Mouse (Mus musculus) thymus, adult 2 months (tissue): ENCODE results near the gene Shd. TPM values are rescaled to one million over a fixed set of nuclear protein-coding genes. Genes with fewer than 3 reads are reported as not detected.

Experiments
- DNase-seq: peaks from one replicate; pipeline ENCODE4 v3.0.0; 2021
- H3K27ac ChIP-seq: fragments of 200-500 bp; 2 replicates; pipeline ENCODE4 v1.5.1; 2012; ENCODE audit warnings: low read length, control low read depth; ENCODE audit not compliant: control insufficient read depth, insufficient read depth
- H3K27me3 ChIP-seq: fragments of 200-500 bp; 2 replicates; pipeline ENCODE4 v1.6.1; 2012; ENCODE audit warnings: mild to moderate bottlenecking, low read length, moderate library complexity, mixed read lengths; ENCODE audit not compliant: control insufficient read depth, insufficient read depth
- H3K36me3 ChIP-seq: fragments of 200-500 bp; 2 replicates; pipeline ENCODE4 v1.6.1; 2012; ENCODE audit warnings: mild to moderate bottlenecking, low read length, moderate library complexity; ENCODE audit not compliant: control insufficient read depth, insufficient read depth
- H3K4me1 ChIP-seq: fragments of 200-500 bp; replicated peaks from 2 replicates; pipeline ENCODE4 v1.6.1; 2012; ENCODE audit warnings: low read length; ENCODE audit not compliant: control insufficient read depth, insufficient read depth
- H3K4me3 ChIP-seq: fragments of 200-500 bp; 2 replicates; pipeline ENCODE4 v1.5.1; 2012; ENCODE audit warnings: mild to moderate bottlenecking, low read length, control low read depth, moderate library complexity; ENCODE audit not compliant: control insufficient read depth, insufficient read depth
- CTCF ChIP-seq: fragments of 200-500 bp; IDR thresholded peaks from 2 replicates; pipeline ENCODE4 v1.5.1; 2012; ENCODE audit warnings: mild to moderate bottlenecking, control low read depth, low read length, moderate library complexity, borderline replicate concordance; ENCODE audit not compliant: control insufficient read depth, poor library complexity, insufficient read depth; ENCODE audit errors: extremely low read depth
- POLR2A ChIP-seq: fragments of 200-500 bp; IDR thresholded peaks from 2 replicates; pipeline ENCODE4 v1.6.1; 2012; ENCODE audit warnings: mild to moderate bottlenecking, low read length, control low read depth, moderate library complexity; ENCODE audit not compliant: control insufficient read depth, poor library complexity, insufficient read depth; ENCODE audit errors: extremely low read depth
- WGBS: fragments of 180-500 bp; shearing (Covaris S2); methylation state at CpG from one replicate; pipeline ENCODE4 v1.1.7; 2018; 5-methylcytosine and 5-hydroxymethylcytosine counted together
- polyA plus RNA-seq: library from polyadenylated mRNA; depleted of rRNA; stranded (reverse); fragments of >200 nt; gene quantifications from 2 replicates; pipeline ENCODE4 v1.2.3, GENCODE M21; 2012

Gene Shd
- polyA plus RNA-seq, 1 experiment, result 1.9 TPM

DNA sequence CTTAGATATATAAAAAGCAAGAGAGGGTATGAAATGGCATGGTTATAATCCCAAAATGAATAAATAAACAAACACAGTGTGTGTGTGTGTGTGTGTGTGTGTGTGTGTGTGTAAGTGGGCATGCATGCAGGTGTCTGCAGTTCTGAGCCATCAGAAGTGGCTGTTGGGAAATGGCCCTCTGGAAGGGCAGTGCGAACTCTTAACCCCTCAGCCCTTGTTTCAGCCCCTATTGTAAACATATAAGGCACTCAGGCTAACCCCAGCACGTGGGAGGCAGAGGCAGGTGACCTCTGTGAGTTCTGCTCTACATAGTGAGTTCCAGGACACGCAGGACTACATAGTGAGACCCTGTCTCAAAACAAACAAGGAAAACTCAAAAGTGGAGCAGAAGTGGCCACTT, 7.0 kb downstream of the Shd start:
- no peak for DNase-seq
- Histone ChIP-seq H3K36me3 (no peaks in the 10 kb centered on the region), H3K4me3 (no peak overlapping the region), H3K27ac (no peak overlapping the region), H3K27me3 (no peaks in the 10 kb centered on the region), H3K4me1 (no peaks in the 10 kb centered on the region)
- 80% methylated on average over 3 of the region's 3 CpGs for WGBS
- TF ChIP-seq POLR2A (no peak), CTCF (no peak)

DNA sequence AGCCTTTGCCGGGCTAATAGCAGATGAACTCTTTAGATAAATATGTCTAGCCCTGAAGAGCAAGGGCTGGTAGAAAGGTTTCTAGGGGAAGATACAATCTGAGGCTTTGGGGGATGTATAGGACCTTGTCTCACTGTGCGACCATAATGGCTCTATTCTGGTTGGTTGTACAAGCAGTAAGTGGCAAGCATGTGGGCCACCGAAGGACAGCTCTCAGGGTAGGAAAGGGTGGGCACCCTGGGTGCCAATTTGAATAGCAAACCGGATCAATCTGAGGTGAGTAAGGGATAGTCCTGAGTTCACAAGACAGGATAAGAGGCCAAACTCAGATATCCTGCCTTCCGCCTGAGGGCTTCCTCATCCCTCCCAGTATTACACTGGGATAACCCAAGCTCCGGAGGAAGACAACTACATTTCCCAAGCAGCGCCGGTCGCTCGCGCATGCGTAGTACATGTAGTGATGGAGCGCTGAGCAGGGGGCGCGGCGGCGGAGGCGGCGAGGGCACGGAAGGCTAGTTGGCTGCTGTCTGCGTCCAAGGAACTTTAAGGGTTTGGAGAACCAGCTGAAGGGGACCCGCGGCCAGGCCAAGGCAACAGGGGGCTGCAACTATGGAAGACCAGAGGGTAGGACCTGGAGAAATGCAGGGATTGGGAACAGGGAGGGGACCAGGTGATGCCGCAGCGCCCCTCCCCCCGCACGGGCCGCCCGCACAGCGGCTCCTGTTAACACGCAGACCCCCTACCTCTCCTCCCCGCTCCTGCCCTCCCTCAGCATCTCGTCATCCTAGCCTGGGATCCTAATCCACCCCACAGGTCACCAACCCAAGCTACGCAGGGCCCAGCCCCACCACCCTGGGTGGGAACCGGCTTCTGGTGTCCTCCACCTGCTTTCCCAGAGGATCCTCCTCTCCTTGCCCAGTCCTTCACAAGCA, 16.0 kb downstream of the Shd start, which contains the start of gene Fsd1:
TSS of gene Fsd1 (plus strand) at position 480 of the 932 bp plus-strand sequence.
- 16% methylated on average over 35 of the region's 35 CpGs for WGBS
- Histone ChIP-seq H3K4me1 (peaks cover 20% of the 10 kb centered on the region; the same call in 1 of the 2 replicates), H3K36me3 (no peaks in the 10 kb centered on the region), H3K27ac (no peak within 1 kb of the TSS), H3K27me3 (no peaks in the 10 kb centered on the region; the same call in 1 of the 2 replicates), H3K4me3 (no peak within 1 kb of the TSS)
- TF ChIP-seq POLR2A, result no peak
- no peak for TF ChIP-seq CTCF
- DNase-seq, result peak; percentile 23

DNA sequence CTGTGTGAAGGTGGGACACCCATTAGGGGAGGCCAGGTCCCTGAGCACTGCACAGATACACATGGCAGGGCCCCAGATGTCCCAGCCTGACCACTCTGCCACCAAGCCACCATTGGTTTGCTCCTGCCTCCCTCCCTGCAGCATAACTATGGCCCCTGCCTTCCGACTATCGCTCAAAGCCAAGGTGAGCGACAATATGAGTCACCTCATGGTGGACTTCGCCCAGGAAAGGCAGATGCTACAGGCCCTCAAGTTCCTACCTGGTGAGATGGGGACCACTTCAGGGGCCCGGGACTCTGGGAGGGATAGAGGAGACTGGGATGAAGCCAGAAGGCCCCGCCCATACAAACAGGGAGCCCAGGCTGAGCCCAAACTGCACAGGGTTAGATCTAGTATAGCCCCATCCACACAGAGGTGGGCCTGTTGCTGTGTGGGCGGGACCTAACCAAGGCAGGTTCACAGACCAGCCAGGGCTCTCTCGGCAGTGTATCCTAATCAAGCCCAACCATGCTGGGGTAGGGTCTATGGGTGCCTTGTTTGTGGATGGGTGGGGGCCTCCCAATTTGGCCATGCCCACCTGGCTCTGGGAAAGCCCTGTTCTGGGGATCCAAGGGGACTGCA, 20.1 kb downstream of the Shd start:
- Histone ChIP-seq H3K4me1 (peaks cover 18% of the 10 kb centered on the region; the same call in 1 of the 2 replicates), H3K27ac (no peak overlapping the region), H3K27me3 (no peaks in the 10 kb centered on the region; the same call in 1 of the 2 replicates), H3K36me3 (no peaks in the 10 kb centered on the region), H3K4me3 (no peak overlapping the region)
- TF ChIP-seq CTCF (no peak), POLR2A (no peak)
- no peak for DNase-seq
- WGBS, result 90% methylated on average over 8 of the region's 8 CpGs

DNA sequence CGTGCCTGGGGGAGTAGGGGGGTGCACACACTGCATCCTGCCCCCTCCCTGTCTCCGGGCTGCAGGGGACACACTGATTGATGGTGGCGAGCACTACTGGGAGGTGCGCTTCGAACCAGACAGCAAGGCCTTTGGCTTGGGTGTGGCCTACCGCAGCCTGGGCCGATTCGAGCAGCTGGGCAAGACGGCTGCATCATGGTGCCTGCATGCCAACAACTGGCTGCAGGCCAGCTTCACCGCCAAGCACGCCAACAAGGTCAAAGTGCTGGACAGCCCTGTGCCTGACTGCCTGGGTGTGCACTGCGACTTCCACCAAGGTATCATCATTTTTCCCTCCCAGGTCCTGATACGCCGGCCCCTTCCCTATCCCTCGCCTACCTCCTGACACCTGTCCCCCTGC, 25.7 kb downstream of the Shd start:
- Histone ChIP-seq H3K36me3 (no peaks in the 10 kb centered on the region), H3K27ac (no peak overlapping the region), H3K27me3 (no peaks in the 10 kb centered on the region), H3K4me1 (no peaks in the 10 kb centered on the region), H3K4me3 (no peak overlapping the region)
- TF ChIP-seq POLR2A (no peak), CTCF (no peak)
- WGBS, result 94% methylated on average over 15 of the region's 15 CpGs
- DNase-seq, result no peak

DNA sequence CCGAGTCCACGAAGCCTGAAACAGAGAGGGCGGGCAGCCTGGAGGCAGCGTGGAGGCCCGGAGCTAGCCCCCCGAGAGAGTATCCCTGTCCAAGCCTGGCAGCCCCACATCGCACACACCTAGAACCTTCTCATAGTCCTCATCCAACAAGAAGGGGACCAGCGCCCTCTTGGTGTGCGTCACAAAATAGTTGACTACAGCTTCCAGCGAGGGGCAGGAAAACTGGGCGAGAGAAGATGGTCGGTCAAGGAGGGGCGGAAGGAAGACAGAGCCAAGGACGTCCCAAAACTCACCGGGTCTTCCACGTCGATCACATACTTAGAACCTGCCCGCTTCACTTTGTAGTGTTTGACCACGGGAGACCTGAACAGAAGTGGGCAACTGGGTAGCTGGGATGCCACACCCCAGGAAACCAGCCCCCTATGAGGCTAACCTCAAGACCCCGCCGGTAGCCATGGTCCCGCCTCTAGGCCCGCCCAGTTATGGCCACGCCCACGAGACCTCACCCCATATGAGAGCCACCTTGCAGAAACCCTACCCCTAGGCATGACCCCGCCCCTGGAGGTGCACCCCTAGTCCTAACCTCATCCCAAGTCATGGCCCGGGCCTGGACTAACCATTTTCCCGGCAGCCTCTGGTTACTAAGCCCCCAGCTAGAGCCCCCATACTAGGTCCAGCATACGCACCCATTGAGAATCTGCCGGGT, 29.7 kb downstream of the Shd start:
- Histone ChIP-seq H3K36me3 (no peaks in the 10 kb centered on the region), H3K4me1 (no peaks in the 10 kb centered on the region), H3K27me3 (no peaks in the 10 kb centered on the region), H3K27ac (no peak overlapping the region), H3K4me3 (no peak overlapping the region)
- 41% methylated on average over 30 of the region's 30 CpGs for WGBS
- no peak for TF ChIP-seq POLR2A
- 0 out of 2 replicates have a peak, but pooled peaks have one; percentile 12 for TF ChIP-seq CTCF
- no peak for DNase-seq

DNA sequence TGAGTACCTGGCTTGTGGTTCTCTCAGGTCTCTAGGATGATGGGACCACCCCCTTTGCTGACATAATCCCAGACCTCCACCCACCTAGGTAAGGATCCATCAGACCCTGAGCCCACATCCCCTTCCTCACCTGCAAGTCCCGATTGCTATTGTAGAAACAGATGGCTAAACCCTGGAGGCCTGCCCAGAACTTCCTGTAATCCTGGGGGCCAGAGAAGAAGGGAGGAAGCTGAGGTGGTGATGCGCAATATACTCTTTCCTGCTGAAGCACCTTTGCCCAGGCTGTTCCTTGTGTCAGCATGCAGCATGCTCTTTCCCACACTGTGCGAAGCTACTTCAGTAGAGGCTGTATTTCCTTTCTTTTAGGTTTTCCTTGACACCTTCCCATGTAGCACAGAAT, 32.7 kb downstream of the Shd start:
- no peak for TF ChIP-seq POLR2A
- no peak for TF ChIP-seq CTCF
- H3K27me3 ChIP-seq, result no peaks in the 10 kb centered on the region
- DNase-seq, result no peak
- no peaks in the 10 kb centered on the region for H3K36me3 ChIP-seq
- WGBS, result 39% methylated on average over 3 of the region's 3 CpGs
- H3K4me3 ChIP-seq, result no peak overlapping the region
- 0 out of 2 replicates have a peak, but pooled peaks cover 2% of the 10 kb centered on the region for H3K4me1 ChIP-seq
- no peak overlapping the region for H3K27ac ChIP-seq
